Mouse (Mus musculus) left cerebral cortex, adult 2 months (tissue): ENCODE data around the gene Tspan2. TPM values are rescaled to one million over a fixed set of nuclear protein-coding genes. Genes with fewer than 3 reads are reported as not detected.
A peak's percentile ranks its signal among the peaks of the same experiment; 100 is the strongest.

Source experiments
- DNase-seq, 2 experiments: peaks; one replicate each; pipeline ENCODE4 v3.0.0; 2021 to 2022; ENCODE audit warnings: low spot score in 2 of 2, mixed read lengths in 1 of 2; ENCODE audit errors: extremely low spot score in 1 of 2
- H3K27ac ChIP-seq: fragments of 200-600 bp; 2 replicates; pipeline ENCODE4 v1.8.1; 2022
- H3K4me3 ChIP-seq: fragments of 200-600 bp; 2 replicates; pipeline ENCODE4 v1.8.1; 2022
- CTCF ChIP-seq: fragments of 200-600 bp; IDR thresholded peaks from 2 replicates; pipeline ENCODE4 v1.8.1; 2022; ENCODE audit warnings: antibody characterized with exemption, mild to moderate bottlenecking, moderate library complexity
- intact Hi-C: fragments of 180-260 bp; cut with DNase I; formaldehyde crosslinking; loops from one replicate; pipeline ENCODE4 v1.15.1; 2025
- total RNA-seq, 2 experiments: library from RNA; stranded (reverse); gene quantifications; 2 replicates each; pipeline ENCODE4 v1.2.3; 2021

The Tspan2 gene
- total RNA-seq, 2 experiments from 2014 or later = 50.5 to 51.8 TPM

- no peak for DNase-seq
- H3K27ac ChIP-seq = no peak overlapping the region
- H3K4me3 ChIP-seq = no peak overlapping the region
- TF ChIP-seq CTCF = no peak
- intact Hi-C loops = no loop called here
Measured at GRCm38 (mm10) chr3:102751536-102751935, 17.2 kb downstream of the Tspan2 start.

GRCm38 (mm10) chr3:102752053-102752452, 17.7 kb downstream of the Tspan2 start:
- no peak overlapping the region for H3K27ac ChIP-seq
- DNase-seq = no peak
- TF ChIP-seq CTCF = no peak
- no peak overlapping the region for H3K4me3 ChIP-seq
- intact Hi-C loops = no loop called here

GRCm38 (mm10) chr3:102752457-102752856, 18.1 kb downstream of the Tspan2 start:
- Histone ChIP-seq H3K27ac (no peak overlapping the region), H3K4me3 (no peak overlapping the region)
- intact Hi-C loops = no loop called here
- DNase-seq = no peak
- TF ChIP-seq CTCF = no peak; the same call in 1 of the 2 replicates

- H3K4me3 ChIP-seq = no peak overlapping the region
- DNase-seq = no peak
- no peak overlapping the region for H3K27ac ChIP-seq
- no peak for TF ChIP-seq CTCF
- intact Hi-C loops = no loop called here
Measured at GRCm38 (mm10) chr3:102755801-102756200, 21.5 kb downstream of the Tspan2 start.

GRCm38 (mm10) chr3:102757019-102757418, 22.7 kb downstream of the Tspan2 start:
- Histone ChIP-seq H3K27ac (no peak overlapping the region), H3K4me3 (no peak overlapping the region)
- DNase-seq = no peak
- no peak for TF ChIP-seq CTCF
- intact Hi-C loops = no loop called here

- no peak for TF ChIP-seq CTCF
- intact Hi-C loops = no loop called here
- no peak overlapping the region for H3K4me3 ChIP-seq
- DNase-seq = no peak
- H3K27ac ChIP-seq = no peak overlapping the region
Measured at GRCm38 (mm10) chr3:102760236-102760635, 25.9 kb downstream of the Tspan2 start.

- Histone ChIP-seq H3K4me3 (no peak overlapping the region), H3K27ac (0 out of 2 replicates have a peak overlapping the region, but pooled peaks have one; percentile 20)
- intact Hi-C loops = no loop called here
- DNase-seq = no peak
- TF ChIP-seq CTCF = no peak
Measured at GRCm38 (mm10) chr3:102762388-102762787, 28.1 kb downstream of the Tspan2 start.

GRCm38 (mm10) chr3:102763713-102764400, 29.5 kb downstream of the Tspan2 start:
- Histone ChIP-seq H3K4me3 (no peak overlapping the region), H3K27ac (no peak overlapping the region)
- no peak for TF ChIP-seq CTCF
- intact Hi-C loops = no loop called here
- no peak for DNase-seq

- H3K27ac ChIP-seq = no peak overlapping the region
- intact Hi-C loops = no loop called here
- TF ChIP-seq CTCF = no peak
- no peak for DNase-seq
- no peak overlapping the region for H3K4me3 ChIP-seq
Measured at GRCm38 (mm10) chr3:102764850-102765249, 30.5 kb downstream of the Tspan2 start.

- no peak for TF ChIP-seq CTCF
- no peak for DNase-seq
Measured at GRCm38 (mm10) chr3:102773018-102773417, 38.7 kb downstream of the Tspan2 start.

GRCm38 (mm10) chr3:102782618-102783017, 48.3 kb downstream of the Tspan2 start, which contains the start of gene Tshb:
Gene Tshb (minus strand): TSS chr3:102782718.
- no peak for TF ChIP-seq CTCF
- H3K27ac ChIP-seq = no peak within 1 kb of the TSS
- no peak for DNase-seq
- intact Hi-C loops = no loop called here
- H3K4me3 ChIP-seq = no peak within 1 kb of the TSS

More at GRCm38 (mm10) chr3:102773018-102773417, 38.7 kb downstream of the Tspan2 start:
- Histone ChIP-seq H3K4me3 (no peak overlapping the region), H3K27ac (no peak overlapping the region)
- intact Hi-C loops = no loop called here

GRCm38 (mm10) chr3:102787369-102787768, 53.0 kb downstream of the Tspan2 start:
- no peak for DNase-seq
- Histone ChIP-seq H3K4me3 (no peak overlapping the region), H3K27ac (no peak overlapping the region)
- intact Hi-C loops = no loop called here
- peak; percentile 11; the same call in 1 of the 2 replicates for TF ChIP-seq CTCF

- TF ChIP-seq CTCF = peak; percentile 78
- no peak overlapping the region for H3K4me3 ChIP-seq
- peak; percentile 74 to 79 for DNase-seq
- intact Hi-C loops = loop anchor here (1.0 to 5.0 kb wide), 4 partner anchors 89 to 722 kb away; no protein-coding TSS in a partner anchor
- H3K27ac ChIP-seq = no peak overlapping the region
Measured at GRCm38 (mm10) chr3:102803937-102804336, 69.6 kb downstream of the Tspan2 start.
